Mouse (Mus musculus) ES-E14 (cell line): Measurements from ENCODE around the gene Wasf2. TPM values are rescaled to one million over a fixed set of nuclear protein-coding genes. Genes with fewer than 3 reads are reported as not detected.
"Not testable (repeated sequence)": the region's sequence is repeated elsewhere in the genome, so short reads cannot be mapped to it uniquely, and the experiment has no call there.

ENCODE experiments used
- DNase-seq: peaks from one replicate; pipeline ENCODE4 v3.0.0-alpha.2; 2013; ENCODE audit warnings: low read depth, low spot score
- H3K27ac ChIP-seq: 2 replicates; pipeline ENCODE4 v1.5.1; 2012; ENCODE audit warnings: low read depth, mild to moderate bottlenecking, low read length, moderate library complexity, mixed read lengths; ENCODE audit not compliant: poor library complexity, insufficient read depth, severe bottlenecking
- H3K36me3 ChIP-seq: 2 replicates; pipeline ENCODE4 v1.6.1; 2012; ENCODE audit warnings: mild to moderate bottlenecking, low read length, moderate library complexity, mixed read lengths; ENCODE audit not compliant: control insufficient read depth, poor library complexity, insufficient read depth, severe bottlenecking
- H3K4me1 ChIP-seq, 2 experiments: fragments of 150-350 bp in 1 of 2; sonication (generic) in 1 of 2; 2 replicates each; pipeline ENCODE4 v1.6.1; 2012; ENCODE audit warnings: low read length in 2 of 2, mild to moderate bottlenecking in 1 of 2, mixed read lengths in 1 of 2; ENCODE audit not compliant: control insufficient read depth in 2 of 2, insufficient read depth in 2 of 2, poor library complexity in 1 of 2
- H3K4me3 ChIP-seq, 2 experiments: fragments of 150-350 bp in 1 of 2; sonication (generic) in 1 of 2; 2 replicates each; pipeline ENCODE4 v1.5.1; 2012; ENCODE audit warnings: low read length in 2 of 2, low read depth in 1 of 2, mild to moderate bottlenecking in 1 of 2, mixed read lengths in 1 of 2; ENCODE audit not compliant: insufficient read depth in 1 of 2, poor library complexity in 1 of 2, severe bottlenecking in 1 of 2
- H3K9ac ChIP-seq: 2 replicates; pipeline ENCODE4 v1.6.1; 2012; ENCODE audit warnings: low read depth, mild to moderate bottlenecking, low read length, mixed read lengths; ENCODE audit not compliant: poor library complexity, insufficient read depth, severe bottlenecking
- H3K9me3 ChIP-seq: fragments of 150-350 bp; sonication (generic); 2 replicates; pipeline ENCODE4 v1.6.1; 2012; ENCODE audit warnings: low read depth, mild to moderate bottlenecking, low read length; ENCODE audit not compliant: control insufficient read depth, insufficient read depth
- CHD2 ChIP-seq: IDR thresholded peaks from 2 replicates; pipeline ENCODE4 v1.6.1; 2014; ENCODE audit warnings: mild to moderate bottlenecking, low read depth, low read length, inconsistent platforms
- HCFC1 ChIP-seq: IDR thresholded peaks from 2 replicates; pipeline ENCODE4 v1.6.1; 2012; ENCODE audit warnings: low read length, inconsistent platforms, borderline replicate concordance; ENCODE audit not compliant: insufficient read depth
- MAFK ChIP-seq: IDR thresholded peaks from 2 replicates; pipeline ENCODE4 v1.6.1; 2014; ENCODE audit warnings: mild to moderate bottlenecking, low read depth, low read length, inconsistent platforms; ENCODE audit not compliant: insufficient read depth
- ZC3H11A ChIP-seq: IDR thresholded peaks from 2 replicates; pipeline ENCODE4 v1.6.1; 2012; ENCODE audit warnings: low read depth, mild to moderate bottlenecking, inconsistent platforms, low read length, borderline replicate concordance
- ZNF384 ChIP-seq: IDR thresholded peaks from 2 replicates; pipeline ENCODE4 v1.6.1; 2012; ENCODE audit warnings: low read depth, low read length, inconsistent platforms
- in situ Hi-C, 2 experiments: fragments of 600-800 bp; cut with MboI; formaldehyde crosslinking; loops; one replicate each; pipeline ENCODE4 v1.15.1; 2025; ENCODE audit warnings: low sequenced_read_pairs in 2 of 2, inconsistent platforms in 1 of 2; ENCODE audit not compliant: unreplicated experiment in 2 of 2
- total RNA-seq: library from RNA; depleted of rRNA; stranded (reverse); fragments of 300-350 nt; gene quantifications from 2 replicates; pipeline ENCODE4 v1.2.3, GENCODE M21; 2012

Gene Wasf2
- total RNA-seq, 1 experiment = 32.3 TPM

DNA sequence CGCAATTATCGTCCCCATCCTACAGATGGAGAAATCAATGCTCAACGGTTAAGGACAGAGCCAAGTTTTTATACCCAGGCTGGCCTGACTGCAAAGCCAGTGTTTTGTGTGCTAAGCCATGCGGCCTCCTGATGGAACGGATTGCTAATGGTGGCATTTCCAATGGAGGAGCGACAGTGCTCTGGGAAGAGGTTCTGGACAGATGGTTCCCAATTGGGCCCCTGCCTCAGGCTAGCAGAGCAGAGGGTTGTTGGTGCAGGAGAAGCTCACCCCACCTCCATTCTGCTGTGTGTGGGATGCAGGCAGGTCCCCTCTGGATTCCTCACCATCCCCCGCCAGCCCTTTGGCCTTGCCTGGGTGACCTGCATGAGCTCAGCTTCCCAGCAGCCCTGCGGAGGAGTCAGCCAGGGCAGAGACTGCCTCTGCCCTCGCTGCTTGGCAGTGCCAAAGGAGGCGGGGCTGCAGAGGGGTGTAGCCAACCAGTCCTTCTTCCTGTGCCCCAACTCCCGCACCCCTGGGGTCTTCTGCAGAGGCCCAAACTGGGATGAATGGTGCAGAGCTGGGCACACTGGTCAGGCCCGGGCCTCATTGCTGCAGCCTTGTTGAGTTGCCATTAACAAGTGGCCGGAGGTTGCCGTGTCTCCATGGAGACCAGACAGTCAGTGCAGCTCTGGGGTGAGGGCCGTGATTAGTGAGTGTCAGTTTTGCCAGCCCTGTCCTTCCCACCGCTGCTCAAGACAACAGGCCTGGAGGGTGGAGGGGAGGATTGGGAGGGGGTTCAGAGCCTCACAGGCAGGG, 35.2 kb upstream of the Wasf2 start:
- Histone ChIP-seq H3K27ac (peak overlapping the region; percentile 99), H3K4me1 (peaks cover 3 to 27% of the 10 kb centered on the region in 2 experiments; a peak in 3 of 4 replicates), H3K9me3 (no peaks in the 10 kb centered on the region), H3K9ac (peak overlapping the region; percentile 64), H3K36me3 (no peaks in the 10 kb centered on the region), H3K4me3 (peak overlapping the region; percentile 8 to 59; a peak in 3 of 4 replicates)
- in situ Hi-C loops = no loop called here
- DNase-seq = no peak
- no peak for TF ChIP-seq CHD2

DNA sequence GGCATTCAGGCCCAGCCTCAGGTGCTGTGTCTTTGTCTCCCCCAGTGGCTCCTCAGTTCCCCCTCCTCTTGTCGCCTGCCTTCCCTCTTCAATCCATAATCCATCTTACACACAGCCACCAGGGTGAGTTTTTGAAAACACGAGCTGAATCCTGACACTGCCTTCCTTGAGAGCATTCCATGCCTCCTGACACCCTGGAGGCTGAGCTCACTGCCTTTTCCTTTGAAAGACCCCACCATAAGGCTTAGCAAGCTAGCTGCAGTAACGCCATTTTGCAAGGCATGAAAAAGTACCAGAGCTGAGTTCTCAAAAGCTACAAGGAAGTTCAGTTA, 34.6 kb upstream of the Wasf2 start:
- H3K4me3 ChIP-seq = peak overlapping the region; percentile 8 to 59; a peak in 3 of 4 replicates
- in situ Hi-C loops = not testable (repeated sequence)

DNA sequence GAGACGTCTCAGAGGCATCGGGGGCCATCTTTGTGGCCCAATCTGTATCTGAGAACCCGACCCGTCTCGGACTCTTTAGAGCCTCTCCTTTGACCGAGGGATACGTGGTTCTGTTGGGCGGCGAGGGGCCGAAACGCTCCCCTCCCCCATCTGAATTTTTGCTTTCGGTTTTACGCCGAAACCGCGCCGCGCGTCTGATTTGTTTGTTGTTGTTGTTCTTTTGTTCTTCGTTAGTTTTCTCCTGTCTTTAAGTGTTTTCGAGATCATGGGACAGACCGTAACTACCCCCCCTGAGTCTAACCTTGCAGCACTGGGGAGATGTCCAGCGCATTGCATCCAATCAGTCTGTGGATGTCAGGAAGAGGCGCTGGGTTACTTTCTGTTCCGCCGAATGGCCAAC, 33.6 kb upstream of the Wasf2 start:
- H3K36me3 ChIP-seq, H3K9me3 ChIP-seq, H3K9ac ChIP-seq, H3K4me3 ChIP-seq, DNase-seq, H3K27ac ChIP-seq, in situ Hi-C loops: not testable (repeated sequence)
- peaks cover 3 to 24% of the 10 kb centered on the region in 2 experiments; a peak in 3 of 4 replicates for H3K4me1 ChIP-seq

More for the DNA sequence above, 34.6 kb upstream of the Wasf2 start:
- H3K4me1 ChIP-seq = peaks cover 3 to 26% of the 10 kb centered on the region in 2 experiments; a peak in 3 of 4 replicates
- not testable (repeated sequence) for H3K9me3 ChIP-seq, H3K36me3 ChIP-seq, DNase-seq
- H3K27ac ChIP-seq = peak overlapping the region; percentile 99
- H3K9ac ChIP-seq = peak overlapping the region; percentile 64; the same call in 1 of the 2 replicates

DNA sequence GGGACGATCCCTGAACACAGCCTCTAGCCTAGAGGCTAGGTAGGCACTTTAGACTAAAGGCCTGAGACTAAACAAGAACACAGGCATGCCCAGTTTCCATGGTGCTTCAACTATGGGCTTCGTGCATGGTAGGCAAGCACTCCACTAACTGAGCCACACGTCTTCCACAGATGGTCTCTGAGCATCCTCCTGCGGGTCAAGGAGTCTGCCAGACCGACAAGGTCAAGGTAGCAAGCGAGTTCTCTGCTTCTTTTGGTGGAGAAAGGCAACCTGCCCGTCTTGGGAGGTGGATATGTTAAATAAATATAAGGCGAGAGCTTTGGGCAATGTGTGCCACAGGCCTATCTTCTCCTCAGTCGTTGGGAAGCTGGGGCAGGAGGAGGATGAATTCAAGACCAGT, 28.6 kb upstream of the Wasf2 start:
- peak overlapping the region; percentile 54; the same call in 1 of the 2 replicates for H3K9ac ChIP-seq
- DNase-seq = no peak
- no peaks in the 10 kb centered on the region for H3K36me3 ChIP-seq
- peaks cover 9 to 11% of the 10 kb centered on the region in 2 experiments; a peak in 3 of 4 replicates for H3K4me1 ChIP-seq
- no peak for TF ChIP-seq ZC3H11A
- no peak for TF ChIP-seq ZNF384
- no peak for TF ChIP-seq CHD2
- TF ChIP-seq MAFK = no peak
- TF ChIP-seq HCFC1 = no peak
- no peaks in the 10 kb centered on the region for H3K9me3 ChIP-seq
- peak overlapping the region in 1 of 2 experiments; percentile 1; a peak in 1 of 4 replicates for H3K4me3 ChIP-seq
- in situ Hi-C loops = no loop called here
- H3K27ac ChIP-seq = peak overlapping the region; percentile 80

DNA sequence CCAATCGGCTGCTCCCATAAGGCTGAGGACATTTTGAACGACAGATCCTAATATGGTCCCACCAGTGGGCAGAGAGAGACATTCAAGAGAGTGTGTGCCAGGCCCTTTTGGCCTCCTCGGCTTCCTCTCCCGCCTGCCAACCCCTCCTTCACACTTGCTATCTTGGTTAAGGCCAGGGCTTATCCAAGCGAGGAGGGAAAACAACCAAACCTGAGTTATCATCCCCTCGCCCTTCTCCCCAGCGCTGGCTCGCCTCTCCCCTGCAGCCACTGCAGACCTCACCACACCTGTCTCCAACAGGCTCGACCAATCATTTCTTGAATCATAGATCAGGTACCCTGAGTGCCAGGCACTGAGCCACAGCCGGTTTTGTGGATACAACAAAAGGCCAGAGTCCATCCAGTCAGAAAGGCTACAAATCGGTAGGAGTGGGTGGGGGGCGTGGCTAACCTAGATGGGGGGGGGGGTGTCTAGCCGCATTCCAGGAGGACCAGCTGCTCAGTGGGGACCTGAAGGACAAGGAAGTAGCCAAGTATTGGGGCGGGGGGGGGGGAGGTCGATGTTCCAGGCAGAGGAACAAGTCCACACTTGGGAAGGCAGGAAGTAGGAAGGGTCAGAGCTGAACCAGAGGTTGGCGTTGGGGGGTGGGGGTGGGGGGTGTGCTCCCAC, 26.6 kb upstream of the Wasf2 start:
- in situ Hi-C loops = no loop called here
- H3K9me3 ChIP-seq = no peaks in the 10 kb centered on the region
- TF ChIP-seq MAFK (no peak), ZNF384 (no peak), HCFC1 (no peak), ZC3H11A (no peak), CHD2 (no peak)
- no peak for DNase-seq
- peak overlapping the region; percentile 99 for H3K27ac ChIP-seq
- H3K4me1 ChIP-seq = peaks cover 9 to 19% of the 10 kb centered on the region in 2 experiments; a peak in 3 of 4 replicates
- H3K4me3 ChIP-seq = peak overlapping the region; percentile 66 to 73
- H3K9ac ChIP-seq = peak overlapping the region; percentile 86
- no peaks in the 10 kb centered on the region for H3K36me3 ChIP-seq
